Mouse (Mus musculus): ENCODE data around the gene Dennd1a. TPM values are rescaled to one million over a fixed set of nuclear protein-coding genes. Genes with fewer than 3 reads are reported as not detected.

The Dennd1a gene
- polyA plus RNA-seq, 1 experiment = 11.9 TPM

GRCm38 (mm10) chr2:37832253-37832652, 454.9 kb downstream of the Dennd1a start:
- H3K27me3 ChIP-seq (ENCODE audit: control insufficient read depth, insufficient read depth, low read length, poor library complexity, severe bottlenecking) = no peaks in the 10 kb centered on the region
- TF ChIP-seq CTCF (IDR thresholded peaks at IDR 0.05; ENCODE audit: low read depth, low read length) (no peak), EP300 (IDR thresholded peaks at IDR 0.05; ENCODE audit: insufficient read depth, low read depth, low read length) (no peak), POLR2A (IDR thresholded peaks at IDR 0.05; ENCODE audit: insufficient read depth, low read length) (no peak)
- H3K4me1 ChIP-seq (ENCODE audit: control insufficient read depth, insufficient read depth, low read length) = no peaks in the 10 kb centered on the region
- no peaks in the 10 kb centered on the region for H3K36me3 ChIP-seq (ENCODE audit: control insufficient read depth, insufficient read depth, low read length, poor library complexity, severe bottlenecking)
- H3K9ac ChIP-seq (ENCODE audit: low read depth, poor library complexity, severe bottlenecking) = no peak overlapping the region
- no peak overlapping the region for H3K27ac ChIP-seq (ENCODE audit: insufficient read depth, low read length)
- H3K4me3 ChIP-seq (ENCODE audit: low read depth, low read length) = no peak overlapping the region
- no peaks in the 10 kb centered on the region for H3K9me3 ChIP-seq (replicated peaks; ENCODE audit: control insufficient read depth, insufficient read depth, low read length, poor library complexity, severe bottlenecking)

DNA sequence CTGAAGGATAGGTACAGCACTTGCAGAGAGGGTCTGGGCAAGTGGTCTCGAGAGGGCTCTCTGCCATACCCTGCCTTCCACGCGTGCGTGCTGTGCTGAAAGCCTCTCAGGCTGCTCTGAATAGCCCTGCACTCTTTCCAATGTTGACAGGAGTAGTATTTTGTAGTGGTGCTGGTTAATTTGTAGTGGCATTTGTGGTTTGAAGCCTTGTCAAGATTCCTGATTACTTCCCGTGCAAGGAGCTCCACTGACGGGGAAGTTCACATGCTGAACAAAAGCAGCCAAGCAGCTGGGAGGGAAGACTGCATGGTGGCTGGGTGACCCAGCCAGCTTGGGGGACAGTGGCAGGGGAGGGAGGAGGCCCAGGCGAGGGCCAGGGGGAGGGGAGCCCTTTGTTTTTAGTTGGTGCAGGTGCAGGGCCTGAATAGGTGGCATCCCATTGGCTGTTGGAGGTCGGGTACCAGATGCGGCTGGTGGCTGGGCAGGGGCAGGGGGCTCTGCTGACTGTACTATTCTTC, 457.4 kb downstream of the Dennd1a start:
- no peak overlapping the region for H3K9ac ChIP-seq (ENCODE audit: low read depth, poor library complexity, severe bottlenecking)
- H3K27ac ChIP-seq (ENCODE audit: insufficient read depth, low read length) = no peak overlapping the region
- no peaks in the 10 kb centered on the region for H3K27me3 ChIP-seq (ENCODE audit: control insufficient read depth, insufficient read depth, low read length, poor library complexity, severe bottlenecking)

GRCm38 (mm10) chr2:37823826-37824225, 463.4 kb downstream of the Dennd1a start:
- Histone ChIP-seq H3K27ac (ENCODE audit: insufficient read depth, low read length) (no peak overlapping the region), H3K9ac (ENCODE audit: low read depth, poor library complexity, severe bottlenecking) (no peak overlapping the region), H3K36me3 (ENCODE audit: control insufficient read depth, insufficient read depth, low read length, poor library complexity, severe bottlenecking) (no peaks in the 10 kb centered on the region), H3K4me3 (ENCODE audit: low read depth, low read length) (no peak overlapping the region), H3K4me1 (ENCODE audit: control insufficient read depth, insufficient read depth, low read length) (no peaks in the 10 kb centered on the region), H3K9me3 (replicated peaks; ENCODE audit: control insufficient read depth, insufficient read depth, low read length, poor library complexity, severe bottlenecking) (no peaks in the 10 kb centered on the region), H3K27me3 (ENCODE audit: control insufficient read depth, insufficient read depth, low read length, poor library complexity, severe bottlenecking) (no peaks in the 10 kb centered on the region)
- no peak for TF ChIP-seq CTCF (IDR thresholded peaks at IDR 0.05; ENCODE audit: low read depth, low read length)
- no peak for TF ChIP-seq EP300 (IDR thresholded peaks at IDR 0.05; ENCODE audit: insufficient read depth, low read depth, low read length)
- no peak for TF ChIP-seq POLR2A (IDR thresholded peaks at IDR 0.05; ENCODE audit: insufficient read depth, low read length)

More for the DNA sequence above, 457.4 kb downstream of the Dennd1a start:
- no peak for TF ChIP-seq CTCF (IDR thresholded peaks at IDR 0.05; ENCODE audit: low read depth, low read length)
- TF ChIP-seq POLR2A (IDR thresholded peaks at IDR 0.05; ENCODE audit: insufficient read depth, low read length) = no peak
- TF ChIP-seq EP300 (IDR thresholded peaks at IDR 0.05; ENCODE audit: insufficient read depth, low read depth, low read length) = no peak
- Histone ChIP-seq H3K36me3 (ENCODE audit: control insufficient read depth, insufficient read depth, low read length, poor library complexity, severe bottlenecking) (no peaks in the 10 kb centered on the region), H3K4me1 (ENCODE audit: control insufficient read depth, insufficient read depth, low read length) (no peaks in the 10 kb centered on the region), H3K9me3 (replicated peaks; ENCODE audit: control insufficient read depth, insufficient read depth, low read length, poor library complexity, severe bottlenecking) (no peaks in the 10 kb centered on the region), H3K4me3 (ENCODE audit: low read depth, low read length) (no peak overlapping the region)

DNA sequence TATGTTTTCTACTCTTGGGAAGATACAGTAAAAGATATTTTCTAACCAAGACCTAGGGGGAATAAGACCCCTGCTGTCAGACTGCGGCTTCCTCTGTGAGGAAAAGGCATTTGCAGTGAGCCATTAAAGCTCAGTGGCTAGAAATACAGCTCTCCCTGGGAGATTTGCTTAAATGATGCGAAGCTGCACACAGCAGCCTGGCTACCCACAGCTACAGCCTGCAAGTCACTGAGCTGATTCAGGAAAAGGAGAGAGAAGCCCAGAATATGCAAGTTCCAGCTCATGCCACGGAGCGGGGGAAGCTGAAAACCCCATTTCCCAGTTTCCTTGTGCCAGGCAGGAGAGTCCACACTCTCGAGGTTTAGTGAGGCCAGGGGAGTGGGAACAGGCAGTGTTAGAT, 465.1 kb downstream of the Dennd1a start:
- no peak for TF ChIP-seq CTCF (IDR thresholded peaks at IDR 0.05; ENCODE audit: low read depth, low read length)
- no peak for TF ChIP-seq EP300 (IDR thresholded peaks at IDR 0.05; ENCODE audit: insufficient read depth, low read depth, low read length)
- TF ChIP-seq POLR2A (IDR thresholded peaks at IDR 0.05; ENCODE audit: insufficient read depth, low read length) = no peak
- H3K27me3 ChIP-seq (ENCODE audit: control insufficient read depth, insufficient read depth, low read length, poor library complexity, severe bottlenecking) = no peaks in the 10 kb centered on the region
- H3K27ac ChIP-seq (ENCODE audit: insufficient read depth, low read length) = no peak overlapping the region
- H3K9me3 ChIP-seq (replicated peaks; ENCODE audit: control insufficient read depth, insufficient read depth, low read length, poor library complexity, severe bottlenecking) = no peaks in the 10 kb centered on the region
- H3K4me1 ChIP-seq (ENCODE audit: control insufficient read depth, insufficient read depth, low read length) = no peaks in the 10 kb centered on the region
- H3K9ac ChIP-seq (ENCODE audit: low read depth, poor library complexity, severe bottlenecking) = no peak overlapping the region
- no peak overlapping the region for H3K4me3 ChIP-seq (ENCODE audit: low read depth, low read length)
- no peaks in the 10 kb centered on the region for H3K36me3 ChIP-seq (ENCODE audit: control insufficient read depth, insufficient read depth, low read length, poor library complexity, severe bottlenecking)

- TF ChIP-seq EP300 (IDR thresholded peaks at IDR 0.05; ENCODE audit: insufficient read depth, low read depth, low read length) = no peak
- TF ChIP-seq POLR2A (IDR thresholded peaks at IDR 0.05; ENCODE audit: insufficient read depth, low read length) = no peak
- no peak for TF ChIP-seq CTCF (IDR thresholded peaks at IDR 0.05; ENCODE audit: low read depth, low read length)
- Histone ChIP-seq H3K4me3 (ENCODE audit: low read depth, low read length) (no peak overlapping the region), H3K36me3 (ENCODE audit: control insufficient read depth, insufficient read depth, low read length, poor library complexity, severe bottlenecking) (no peaks in the 10 kb centered on the region), H3K4me1 (ENCODE audit: control insufficient read depth, insufficient read depth, low read length) (no peaks in the 10 kb centered on the region), H3K27ac (ENCODE audit: insufficient read depth, low read length) (no peak overlapping the region), H3K9ac (ENCODE audit: low read depth, poor library complexity, severe bottlenecking) (no peak overlapping the region), H3K9me3 (replicated peaks; ENCODE audit: control insufficient read depth, insufficient read depth, low read length, poor library complexity, severe bottlenecking) (no peaks in the 10 kb centered on the region), H3K27me3 (ENCODE audit: control insufficient read depth, insufficient read depth, low read length, poor library complexity, severe bottlenecking) (no peaks in the 10 kb centered on the region)
These were observed 467.6 kb downstream of the Dennd1a start for GRCm38 (mm10) chr2:37819526-37820152.

DNA sequence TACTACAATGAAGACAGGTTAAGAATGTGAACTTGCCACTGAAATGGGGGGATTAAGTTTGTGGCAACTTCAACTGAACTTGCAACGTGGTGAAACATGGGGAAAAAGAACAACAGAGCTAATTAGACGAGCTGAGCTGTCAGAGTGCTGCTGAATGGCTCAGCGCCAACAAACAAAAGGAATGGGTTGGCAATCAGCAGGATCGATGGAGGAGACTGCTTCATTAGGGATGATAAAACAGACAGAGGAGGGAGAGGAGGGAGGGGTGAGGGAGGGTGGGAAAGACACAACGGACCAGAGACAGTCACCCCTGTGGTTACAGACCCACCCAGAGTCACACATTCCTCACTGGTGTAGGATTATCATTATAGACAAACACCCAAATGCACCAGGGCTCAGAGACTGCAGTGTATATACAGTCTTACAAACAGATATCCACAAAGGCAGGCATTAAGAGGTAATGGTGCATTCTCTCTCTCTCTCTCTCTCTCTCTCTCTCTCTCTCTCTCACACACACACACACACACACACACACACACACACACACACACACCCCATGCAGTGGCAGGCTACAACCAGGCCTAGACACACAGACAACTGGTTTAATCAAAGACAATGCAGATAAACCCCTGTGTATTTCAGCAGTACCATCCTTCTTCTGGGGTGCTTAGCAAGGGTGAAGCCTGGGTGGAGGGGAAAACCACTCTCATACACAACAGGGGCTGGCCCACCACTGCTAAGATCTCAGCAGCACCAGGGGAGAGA, 468.2 kb downstream of the Dennd1a start:
- no peaks in the 10 kb centered on the region for H3K36me3 ChIP-seq (ENCODE audit: control insufficient read depth, insufficient read depth, low read length, poor library complexity, severe bottlenecking)
- no peaks in the 10 kb centered on the region for H3K4me1 ChIP-seq (ENCODE audit: control insufficient read depth, insufficient read depth, low read length)
- TF ChIP-seq POLR2A (IDR thresholded peaks at IDR 0.05; ENCODE audit: insufficient read depth, low read length) = no peak
- no peak for TF ChIP-seq CTCF (IDR thresholded peaks at IDR 0.05; ENCODE audit: low read depth, low read length)
- TF ChIP-seq EP300 (IDR thresholded peaks at IDR 0.05; ENCODE audit: insufficient read depth, low read depth, low read length) = no peak
- H3K27ac ChIP-seq (ENCODE audit: insufficient read depth, low read length) = no peak overlapping the region
- no peaks in the 10 kb centered on the region for H3K9me3 ChIP-seq (replicated peaks; ENCODE audit: control insufficient read depth, insufficient read depth, low read length, poor library complexity, severe bottlenecking)
- H3K4me3 ChIP-seq (ENCODE audit: low read depth, low read length) = no peak overlapping the region
- no peak overlapping the region for H3K9ac ChIP-seq (ENCODE audit: low read depth, poor library complexity, severe bottlenecking)
- no peaks in the 10 kb centered on the region for H3K27me3 ChIP-seq (ENCODE audit: control insufficient read depth, insufficient read depth, low read length, poor library complexity, severe bottlenecking)

Data from ES-Bruce4 (cell line).